Mouse (Mus musculus): Measurements from ENCODE around the gene Sstr5. TPM values are rescaled to one million over a fixed set of nuclear protein-coding genes. Genes with fewer than 3 reads are reported as not detected.

The Sstr5 gene
- not detected for polyA plus RNA-seq (2015; fragmentation: Illumina TruSeq; extraction: RNeasy Lipid Tissue Mini Kit (QIAGEN cat#74804); ENCODE audit: insufficient read depth, low read depth, low replicate concordance)

GRCm38 (mm10) chr17:25497013-25497412 is at the start of gene Sstr5:
TSS of gene Sstr5 (minus strand) at chr17:25497288.

GRCm38 (mm10) chr17:25454272-25454671 is 42.8 kb downstream of the Sstr5 start, which contains the start of gene Tekt4:
TSS of gene Tekt4 (plus strand) at chr17:25454615.

Other genes with a start within 250 kb of the Sstr5 start
- gene Baiap3, start 240.9 kb downstream of the Sstr5 start, polyA plus RNA-seq (2015; fragmentation: Illumina TruSeq; extraction: RNeasy Lipid Tissue Mini Kit (QIAGEN cat#74804); ENCODE audit: insufficient read depth, low read depth, low replicate concordance), result 14.6 TPM
- 38.2 TPM for gene Ube2i, start 222.7 kb downstream of the Sstr5 start, polyA plus RNA-seq (2015; fragmentation: Illumina TruSeq; extraction: RNeasy Lipid Tissue Mini Kit (QIAGEN cat#74804); ENCODE audit: insufficient read depth, low read depth, low replicate concordance)
- gene Prss34, start 198.9 kb downstream of the Sstr5 start, polyA plus RNA-seq (2015; fragmentation: Illumina TruSeq; extraction: RNeasy Lipid Tissue Mini Kit (QIAGEN cat#74804); ENCODE audit: insufficient read depth, low read depth, low replicate concordance), result not detected
- not detected for gene Prss28, start 188.6 kb downstream of the Sstr5 start, polyA plus RNA-seq (2015; fragmentation: Illumina TruSeq; extraction: RNeasy Lipid Tissue Mini Kit (QIAGEN cat#74804); ENCODE audit: insufficient read depth, low read depth, low replicate concordance)
- gene Prss29, start 178.6 kb downstream of the Sstr5 start, polyA plus RNA-seq (2015; fragmentation: Illumina TruSeq; extraction: RNeasy Lipid Tissue Mini Kit (QIAGEN cat#74804); ENCODE audit: insufficient read depth, low read depth, low replicate concordance), result not detected
- gene Tpsab1, start 151.7 kb downstream of the Sstr5 start, polyA plus RNA-seq (2015; fragmentation: Illumina TruSeq; extraction: RNeasy Lipid Tissue Mini Kit (QIAGEN cat#74804); ENCODE audit: insufficient read depth, low read depth, low replicate concordance), result not detected
- gene Tpsb2, start 131.0 kb downstream of the Sstr5 start, polyA plus RNA-seq (2015; fragmentation: Illumina TruSeq; extraction: RNeasy Lipid Tissue Mini Kit (QIAGEN cat#74804); ENCODE audit: insufficient read depth, low read depth, low replicate concordance), result 0.96 TPM
- gene Tpsg1, start 128.0 kb downstream of the Sstr5 start, polyA plus RNA-seq (2015; fragmentation: Illumina TruSeq; extraction: RNeasy Lipid Tissue Mini Kit (QIAGEN cat#74804); ENCODE audit: insufficient read depth, low read depth, low replicate concordance), result not detected
- gene Cacna1h, start 63.5 kb downstream of the Sstr5 start, polyA plus RNA-seq (2015; fragmentation: Illumina TruSeq; extraction: RNeasy Lipid Tissue Mini Kit (QIAGEN cat#74804); ENCODE audit: insufficient read depth, low read depth, low replicate concordance), result 0.79 TPM
- not detected for gene Tekt4, start 42.7 kb downstream of the Sstr5 start, polyA plus RNA-seq (2015; fragmentation: Illumina TruSeq; extraction: RNeasy Lipid Tissue Mini Kit (QIAGEN cat#74804); ENCODE audit: insufficient read depth, low read depth, low replicate concordance)
- not detected for gene Sox8, start 73.4 kb upstream of the Sstr5 start, polyA plus RNA-seq (2015; fragmentation: Illumina TruSeq; extraction: RNeasy Lipid Tissue Mini Kit (QIAGEN cat#74804); ENCODE audit: insufficient read depth, low read depth, low replicate concordance)
- 6.1 TPM for gene Lmf1, start 81.8 kb upstream of the Sstr5 start, polyA plus RNA-seq (2015; fragmentation: Illumina TruSeq; extraction: RNeasy Lipid Tissue Mini Kit (QIAGEN cat#74804); ENCODE audit: insufficient read depth, low read depth, low replicate concordance)
- gene Gng13, start 219.9 kb upstream of the Sstr5 start, polyA plus RNA-seq (2015; fragmentation: Illumina TruSeq; extraction: RNeasy Lipid Tissue Mini Kit (QIAGEN cat#74804); ENCODE audit: insufficient read depth, low read depth, low replicate concordance), result not detected
- 1.3 TPM for gene Chtf18, start 230.1 kb upstream of the Sstr5 start, polyA plus RNA-seq (2015; fragmentation: Illumina TruSeq; extraction: RNeasy Lipid Tissue Mini Kit (QIAGEN cat#74804); ENCODE audit: insufficient read depth, low read depth, low replicate concordance)
- gene Rpusd1, start 230.4 kb upstream of the Sstr5 start, polyA plus RNA-seq (2015; fragmentation: Illumina TruSeq; extraction: RNeasy Lipid Tissue Mini Kit (QIAGEN cat#74804); ENCODE audit: insufficient read depth, low read depth, low replicate concordance), result 4.7 TPM
- not detected for gene Mslnl, start 238.8 kb upstream of the Sstr5 start, polyA plus RNA-seq (2015; fragmentation: Illumina TruSeq; extraction: RNeasy Lipid Tissue Mini Kit (QIAGEN cat#74804); ENCODE audit: insufficient read depth, low read depth, low replicate concordance)